Mouse (Mus musculus): ENCODE data around the gene Rere.

- no peak for TF ChIP-seq GATA1 (IDR thresholded peaks at IDR 0.05; ENCODE audit: low read length)
- TF ChIP-seq TAL1 (IDR thresholded peaks at IDR 0.05; ENCODE audit: low read length) = no peak
These were observed 310.2 kb downstream of the Rere start for GRCm38 (mm10) chr4:150591602-150592001.

All from erythroblast, embryonic 14.5 days (primary cell).